Mouse (Mus musculus) myocyte (in vitro differentiated cells): ENCODE data around the gene Aars. TPM values are rescaled to one million over a fixed set of nuclear protein-coding genes. Genes with fewer than 3 reads are reported as not detected.

Experiments
- H3K27me3 ChIP-seq: one replicate; pipeline ENCODE4 v1.6.1; 2011; ENCODE audit not compliant: control insufficient read depth, insufficient read depth, insufficient read length
- H3K36me3 ChIP-seq: one replicate; pipeline ENCODE4 v1.6.1; 2011; ENCODE audit not compliant: control insufficient read depth, insufficient read depth
- H3K4me2 ChIP-seq: one replicate; pipeline ENCODE4 v1.6.1; 2011; ENCODE audit warnings: low read depth, control low read depth
- H3K4me3 ChIP-seq: one replicate; pipeline ENCODE4 v1.5.1; 2011; ENCODE audit warnings: mild to moderate bottlenecking, control low read depth, moderate library complexity
- H3K79me2 ChIP-seq: one replicate; pipeline ENCODE4 v1.6.1; 2011; ENCODE audit not compliant: control insufficient read depth, insufficient read depth
- H3ac ChIP-seq: one replicate; pipeline ENCODE4 v1.6.1; 2011; ENCODE audit not compliant: control insufficient read depth, insufficient read length
- CEBPB ChIP-seq: IDR thresholded peaks from 2 replicates; pipeline ENCODE4 v1.6.1; 2011; ENCODE audit warnings: mild to moderate bottlenecking, moderate library complexity; ENCODE audit not compliant: poor library complexity, insufficient read depth, severe bottlenecking
- E2F4 ChIP-seq: IDR thresholded peaks from one replicate; pipeline ENCODE4 v1.6.1; 2011; ENCODE audit warnings: mild to moderate bottlenecking, control low read depth, moderate library complexity; ENCODE audit not compliant: insufficient read depth
- MAX ChIP-seq: IDR thresholded peaks from one replicate; pipeline ENCODE4 v1.6.1; 2011; ENCODE audit warnings: low read depth, mild to moderate bottlenecking, control low read depth
- MYOD1 ChIP-seq, 3 experiments: IDR thresholded peaks; one replicate each; pipeline ENCODE4 v1.6.1; 2011; ENCODE audit warnings: control low read depth in 2 of 3, low read depth in 2 of 3, mild to moderate bottlenecking in 2 of 3, moderate library complexity in 1 of 3; ENCODE audit not compliant: insufficient read length in 2 of 3, control insufficient read depth in 1 of 3
- MYOG ChIP-seq, 3 experiments: IDR thresholded peaks; one replicate each; pipeline ENCODE4 v1.6.1; 2011; ENCODE audit warnings: control low read depth in 2 of 3, low read depth in 2 of 3, mild to moderate bottlenecking in 2 of 3; ENCODE audit not compliant: insufficient read length in 2 of 3, control insufficient read depth in 1 of 3, insufficient read depth in 1 of 3
- POLR2A ChIP-seq: IDR thresholded peaks from one replicate; pipeline ENCODE4 v1.6.1; 2011; ENCODE audit warnings: low read depth, mild to moderate bottlenecking, control low read depth, moderate library complexity; ENCODE audit not compliant: insufficient read length
- POLR2AphosphoS2 ChIP-seq: IDR thresholded peaks from one replicate; pipeline ENCODE4 v1.6.1; 2011; ENCODE audit warnings: low read depth, control low read depth; ENCODE audit not compliant: insufficient read length
- REST ChIP-seq: IDR thresholded peaks from one replicate; pipeline ENCODE4 v1.6.1; 2011; ENCODE audit warnings: mild to moderate bottlenecking, control low read depth, moderate library complexity; ENCODE audit not compliant: insufficient read depth, insufficient read length
- SRF ChIP-seq: IDR thresholded peaks from one replicate; pipeline ENCODE4 v1.6.1; 2011; ENCODE audit warnings: low read depth; ENCODE audit not compliant: control insufficient read depth, insufficient read length
- TCF12 ChIP-seq: IDR thresholded peaks from one replicate; pipeline ENCODE4 v1.6.1; 2011; ENCODE audit warnings: mild to moderate bottlenecking, control low read depth; ENCODE audit not compliant: poor library complexity, insufficient read depth, severe bottlenecking
- TCF3 ChIP-seq: IDR thresholded peaks from one replicate; pipeline ENCODE4 v1.6.1; 2011; ENCODE audit warnings: low read depth, control low read depth; ENCODE audit not compliant: insufficient read length
- USF1 ChIP-seq: IDR thresholded peaks from one replicate; pipeline ENCODE4 v1.6.1; 2011; ENCODE audit warnings: low read depth, mild to moderate bottlenecking, control low read depth, moderate library complexity
- polyA plus RNA-seq: library from polyadenylated mRNA; unstranded; fragments of >200 nt; fragmentation: generic; extraction: Trizol; gene quantifications from one replicate; pipeline ENCODE4 v1.2.1, GENCODE M21; 2012; ENCODE audit warnings: missing spikeins

The Aars gene
- polyA plus RNA-seq, 1 experiment = 340 TPM

DNA sequence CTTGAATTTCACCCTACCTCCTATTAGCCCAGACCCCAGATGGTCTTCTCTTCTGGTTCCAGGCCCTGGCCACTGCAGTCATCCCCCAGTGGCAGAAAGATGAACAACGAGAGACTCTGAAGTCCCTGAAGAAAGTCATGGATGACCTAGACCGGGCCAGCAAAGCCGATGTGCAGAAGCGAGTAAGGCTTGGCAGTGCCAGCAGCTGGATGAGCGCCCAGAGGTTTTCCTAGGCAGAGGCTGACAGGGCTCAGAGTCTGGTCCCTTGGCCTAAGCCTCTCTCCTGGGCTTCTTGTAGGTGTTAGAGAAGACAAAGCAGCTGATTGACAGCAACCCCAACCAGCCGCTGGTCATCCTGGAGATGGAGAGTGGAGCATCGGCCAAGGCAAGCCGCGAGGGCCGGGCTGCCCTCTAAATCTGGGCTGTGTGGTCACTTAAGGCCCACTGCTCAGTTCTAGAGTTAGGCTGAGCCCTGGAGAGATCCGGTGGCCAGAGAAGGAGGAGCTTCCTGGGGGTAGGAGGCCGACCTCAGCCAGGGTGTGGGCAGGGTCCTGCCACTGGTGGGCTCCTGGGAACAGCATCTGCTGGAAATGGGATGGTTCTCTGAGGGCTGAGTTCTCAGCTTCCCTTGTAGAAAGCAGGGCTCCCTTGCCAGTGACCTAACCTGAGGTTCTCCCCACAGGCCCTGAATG, 21.0 kb downstream of the Aars start:
- Histone ChIP-seq H3K79me2 (peaks cover 11% of the 10 kb centered on the region), H3K27me3 (no peaks in the 10 kb centered on the region), H3K4me3 (no peak overlapping the region), H3ac (no peak overlapping the region), H3K36me3 (peaks cover 59% of the 10 kb centered on the region), H3K4me2 (no peak overlapping the region)
- TF ChIP-seq MYOG (IDR thresholded peaks at IDR 0.05; ENCODE audit: control insufficient read depth in 1 of 3, insufficient read depth in 1 of 3, insufficient read length in 2 of 3, low read depth in 2 of 3) (no peak), CEBPB (no peak), POLR2A (peak; percentile 8)

DNA sequence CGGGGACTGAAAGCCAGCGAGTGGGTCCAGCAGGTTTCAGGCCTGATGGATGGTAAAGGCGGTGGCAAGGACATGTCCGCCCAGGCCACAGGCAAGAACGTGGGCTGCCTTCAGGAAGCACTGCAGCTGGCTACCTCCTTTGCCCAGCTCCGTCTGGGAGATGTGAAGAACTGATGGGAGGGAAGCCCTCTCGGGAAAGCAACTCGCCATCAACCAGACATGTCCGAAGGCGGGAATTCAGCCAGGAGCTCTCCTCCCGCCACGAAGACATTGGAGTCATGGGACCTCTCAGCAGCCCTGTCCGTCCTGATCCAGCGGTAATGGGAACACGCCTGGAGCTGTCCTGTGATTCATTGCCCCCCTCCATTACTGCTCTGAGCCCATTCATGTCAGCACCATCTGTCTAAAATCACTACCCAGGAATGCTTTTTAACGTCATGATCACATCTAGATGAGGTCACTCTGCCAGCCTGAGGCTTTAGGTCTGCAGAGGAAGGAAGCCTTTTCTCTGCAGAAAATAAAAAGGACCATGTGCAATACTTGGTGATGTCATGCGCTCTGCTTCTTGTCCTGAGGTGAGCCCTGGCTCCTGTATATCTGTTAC, 22.2 kb downstream of the Aars start:
- H3K36me3 ChIP-seq = peaks cover 48% of the 10 kb centered on the region
- no peak overlapping the region for H3ac ChIP-seq
- peaks cover 11% of the 10 kb centered on the region for H3K79me2 ChIP-seq
- H3K4me3 ChIP-seq = no peak overlapping the region
- TF ChIP-seq TCF3 (no peak), POLR2A (peak; percentile 11), CEBPB (no peak)
- H3K27me3 ChIP-seq = no peaks in the 10 kb centered on the region
- no peak overlapping the region for H3K4me2 ChIP-seq

DNA sequence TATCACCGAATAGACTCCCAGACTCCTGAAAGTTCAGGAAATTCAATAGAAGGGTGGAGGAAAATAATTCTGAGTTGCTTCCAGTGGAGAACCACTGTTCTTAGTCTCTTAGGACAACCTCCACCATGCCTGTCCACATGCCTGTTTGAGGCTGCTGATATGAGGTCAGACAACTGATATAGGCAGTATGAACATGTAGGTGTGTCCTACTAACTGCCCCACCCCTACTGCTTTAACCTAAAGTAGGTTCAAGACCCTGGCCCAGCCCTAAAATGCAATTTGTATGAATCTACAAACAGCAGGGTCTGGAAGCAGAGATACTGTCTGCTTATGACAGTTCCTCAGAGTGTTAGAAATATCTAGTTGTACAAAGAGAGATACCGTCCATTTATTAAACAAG, 22.7 kb downstream of the Aars start:
- Histone ChIP-seq H3K36me3 (peaks cover 42% of the 10 kb centered on the region), H3K4me2 (no peak overlapping the region), H3K4me3 (peak overlapping the region; percentile 27), H3ac (peak overlapping the region; percentile 88), H3K27me3 (no peaks in the 10 kb centered on the region), H3K79me2 (peaks cover 11% of the 10 kb centered on the region)
- TF ChIP-seq E2F4 = no peak
- no peak for TF ChIP-seq REST

DNA sequence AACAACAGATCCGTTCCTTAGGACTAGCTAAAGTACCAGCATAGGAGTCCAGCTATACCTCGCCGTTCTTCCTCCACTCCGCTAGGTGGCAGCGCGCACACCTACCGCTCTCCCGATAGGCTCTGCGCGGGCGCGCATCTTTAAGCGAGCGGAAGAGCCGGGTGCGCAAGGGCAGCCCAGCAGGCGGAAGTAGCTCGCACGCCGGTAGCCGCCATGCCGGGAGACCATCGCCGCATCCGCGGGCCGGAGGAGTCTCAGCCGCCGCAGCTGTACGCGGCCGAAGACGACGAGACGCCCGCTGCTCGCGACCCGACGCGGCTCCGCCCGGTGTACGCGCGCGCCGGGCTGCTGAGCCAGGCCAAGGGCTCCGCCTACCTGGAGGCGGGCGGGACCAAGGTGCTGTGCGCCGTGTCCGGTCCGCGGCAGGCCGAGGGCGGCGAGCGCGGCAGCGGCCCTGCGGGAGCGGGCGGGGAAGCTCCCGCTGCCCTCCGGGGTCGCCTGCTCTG, 23.3 kb downstream of the Aars start, which contains the start of gene Exosc6:
Gene Exosc6, plus strand, starts transcription at position 182 of the 506 bp plus-strand sequence.
- Histone ChIP-seq H3ac (peak within 1 kb of the TSS; percentile 88), H3K4me2 (peak within 1 kb of the TSS; percentile 89), H3K79me2 (peaks cover 11% of the 10 kb centered on the region), H3K4me3 (peak within 1 kb of the TSS; percentile 27), H3K27me3 (no peaks in the 10 kb centered on the region), H3K36me3 (peaks cover 37% of the 10 kb centered on the region)
- TF ChIP-seq POLR2A = peak; percentile 80
- TF ChIP-seq MAX = no peak
- peak; percentile 49 for TF ChIP-seq SRF
- TF ChIP-seq MYOG (IDR thresholded peaks at IDR 0.05; ENCODE audit: control insufficient read depth in 1 of 3, insufficient read depth in 1 of 3, insufficient read length in 2 of 3, low read depth in 2 of 3) = peak in 1 of 3 experiments; percentile 16
- no peak for TF ChIP-seq CEBPB
- peak; percentile 98 for TF ChIP-seq E2F4
- no peak for TF ChIP-seq MYOD1 (IDR thresholded peaks at IDR 0.05; ENCODE audit: control insufficient read depth in 1 of 3, insufficient read length in 2 of 3, low read depth in 2 of 3)
- no peak for TF ChIP-seq REST
- TF ChIP-seq TCF3 = peak; percentile 5
- TF ChIP-seq USF1 = no peak
- peak; percentile 99 for TF ChIP-seq POLR2AphosphoS2
- no peak for TF ChIP-seq TCF12

- peak overlapping the region; percentile 88 for H3ac ChIP-seq
- peak overlapping the region; percentile 89 for H3K4me2 ChIP-seq
- peaks cover 31% of the 10 kb centered on the region for H3K36me3 ChIP-seq
- no peaks in the 10 kb centered on the region for H3K27me3 ChIP-seq
- TF ChIP-seq TCF3 = no peak
- TF ChIP-seq POLR2AphosphoS2 = no peak
- TF ChIP-seq USF1 = no peak
- TF ChIP-seq MYOG (IDR thresholded peaks at IDR 0.05; ENCODE audit: control insufficient read depth in 1 of 3, insufficient read depth in 1 of 3, insufficient read length in 2 of 3, low read depth in 2 of 3) = no peak
- TF ChIP-seq SRF = no peak
- TF ChIP-seq POLR2A = peak; percentile 38
- TF ChIP-seq MYOD1 (IDR thresholded peaks at IDR 0.05; ENCODE audit: control insufficient read depth in 1 of 3, insufficient read length in 2 of 3, low read depth in 2 of 3) = peak in 1 of 3 experiments; percentile 11
- peak overlapping the region; percentile 27 for H3K4me3 ChIP-seq
- peaks cover 11% of the 10 kb centered on the region for H3K79me2 ChIP-seq
Observed at GRCm38 (mm10) chr8:111056691-111057293, 23.8 kb downstream of the Aars start.
